Mouse (Mus musculus): Measurements from ENCODE around the gene Rbm33. TPM values are rescaled to one million over a fixed set of nuclear protein-coding genes. Genes with fewer than 3 reads are reported as not detected.

The Rbm33 gene
- total RNA-seq, 2 experiments from 2014 or later = 70.5 to 78.4 TPM

DNA sequence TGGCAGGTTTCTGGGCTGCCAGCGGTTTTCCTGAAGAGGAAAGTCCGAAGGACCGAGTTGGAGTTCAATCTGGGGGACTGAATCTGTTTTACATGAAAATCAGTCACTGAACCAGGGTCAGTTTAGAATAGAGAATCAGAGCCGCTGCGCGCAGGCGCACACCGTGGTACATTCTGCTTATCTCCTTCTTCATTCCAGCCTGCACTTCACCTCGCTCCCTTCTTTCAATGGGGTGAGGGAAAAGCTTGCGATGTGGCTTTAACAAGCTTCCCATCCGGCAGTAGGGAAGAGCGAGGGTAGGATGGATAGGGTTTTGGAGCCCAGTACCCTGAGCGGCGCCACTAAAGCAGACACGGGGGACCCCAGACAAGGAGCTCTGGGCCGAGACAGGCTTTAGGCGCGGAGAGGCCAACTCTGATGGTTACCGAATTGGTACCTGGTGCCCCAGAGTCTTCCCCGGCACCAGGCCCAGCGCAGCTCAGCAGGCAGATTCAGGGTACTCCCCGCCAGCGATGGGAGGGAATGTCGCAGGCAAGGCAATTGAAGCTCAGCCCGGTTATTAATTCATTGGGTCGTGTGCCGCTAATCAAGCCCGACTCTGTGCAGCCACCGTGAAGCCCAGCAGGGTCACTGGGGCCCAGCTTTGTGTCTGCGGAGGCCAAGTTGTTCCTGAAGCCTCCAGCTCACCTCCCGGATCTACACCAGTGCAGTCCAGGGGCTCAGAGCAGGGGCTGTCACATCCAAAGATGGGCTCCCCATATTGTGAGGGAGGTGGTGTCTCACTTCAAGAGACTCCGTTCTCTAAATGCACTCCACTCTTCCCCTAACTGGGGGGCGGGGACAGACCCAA is 146.0 kb downstream of the Rbm33 start:
- Histone ChIP-seq H3K27ac (no peak overlapping the region), H3K4me3 (no peak overlapping the region)
- DNase-seq (ENCODE audit: low spot score in 2 of 2) = no peak
- TF ChIP-seq CTCF (conservative IDR thresholded peaks at IDR 0.05) = no peak

GRCm38 (mm10) chr5:28463656-28464055 is 146.7 kb downstream of the Rbm33 start:
- DNase-seq (ENCODE audit: low spot score in 2 of 2) = no peak
- no peak overlapping the region for H3K27ac ChIP-seq
- H3K4me3 ChIP-seq = no peak overlapping the region
- TF ChIP-seq CTCF (conservative IDR thresholded peaks at IDR 0.05) = no peak

DNA sequence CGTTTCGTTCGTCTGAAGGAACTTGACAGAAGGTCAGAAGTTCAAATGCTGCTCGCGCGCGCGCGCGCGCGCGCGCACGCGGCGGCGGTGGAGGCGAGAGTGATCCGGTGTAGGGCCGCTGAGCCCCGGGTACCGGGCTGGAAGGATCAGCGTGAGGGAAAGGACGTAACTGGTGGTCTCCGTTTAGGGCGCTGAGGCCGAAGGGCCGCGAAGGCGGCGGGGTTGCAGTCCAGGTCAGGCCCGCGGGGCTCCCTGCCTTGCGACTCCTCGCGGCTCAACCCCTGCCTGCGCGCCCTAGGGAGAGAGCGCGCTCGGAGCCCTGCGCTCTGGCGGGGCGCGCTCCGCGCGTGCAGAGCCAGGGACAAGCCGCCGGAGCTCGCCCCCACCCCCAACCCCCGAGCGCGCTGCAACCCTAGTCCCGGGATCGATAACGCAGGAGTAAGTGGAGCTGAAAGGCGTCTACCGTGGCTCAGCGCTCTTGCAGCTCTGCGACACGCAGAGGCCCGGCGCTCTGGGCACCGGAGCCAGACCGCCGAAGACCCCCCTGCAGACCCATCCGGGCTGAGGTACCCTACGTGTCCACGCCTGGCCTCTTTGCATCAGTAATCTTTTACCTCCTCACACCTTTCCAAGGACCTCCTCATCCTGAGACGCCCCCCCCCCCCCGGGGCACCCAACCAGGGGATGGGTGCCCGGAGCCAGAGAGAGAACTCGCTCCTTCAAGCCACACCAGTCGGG is 147.6 kb downstream of the Rbm33 start:
- Histone ChIP-seq H3K27ac (no peak overlapping the region), H3K4me3 (peak overlapping the region; percentile 61)
- no peak for DNase-seq (ENCODE audit: low spot score in 2 of 2)
- TF ChIP-seq CTCF (conservative IDR thresholded peaks at IDR 0.05) = no peak

- no peak overlapping the region for H3K27ac ChIP-seq
- peak overlapping the region; percentile 61 for H3K4me3 ChIP-seq
- peak; percentile 32 to 50 for DNase-seq (ENCODE audit: low spot score in 2 of 2)
- TF ChIP-seq CTCF (conservative IDR thresholded peaks at IDR 0.05) = no peak
Observed at GRCm38 (mm10) chr5:28465099-28465406, 148.1 kb downstream of the Rbm33 start.

DNA sequence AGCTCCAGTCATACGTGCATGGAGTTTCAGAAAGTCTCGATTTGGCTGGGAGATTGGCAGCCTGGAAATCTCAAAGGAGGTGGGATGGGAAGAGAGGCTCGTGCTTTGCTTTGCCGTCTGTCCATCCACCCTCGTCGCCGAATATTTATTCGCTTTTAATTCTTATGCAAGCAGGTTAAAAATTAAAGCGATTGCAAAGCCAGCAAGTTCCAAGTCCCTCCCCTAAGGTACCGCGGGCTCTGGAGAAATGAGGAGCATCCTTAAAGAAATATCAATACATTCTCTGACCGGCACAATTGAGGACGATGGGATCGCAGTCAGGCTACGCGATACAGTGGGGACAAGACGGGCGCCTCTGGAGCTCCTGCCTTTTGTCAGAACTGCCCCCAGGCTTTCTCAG is 148.6 kb downstream of the Rbm33 start:
- peak overlapping the region; percentile 61 for H3K4me3 ChIP-seq
- no peak overlapping the region for H3K27ac ChIP-seq
- no peak for DNase-seq (ENCODE audit: low spot score in 2 of 2)
- no peak for TF ChIP-seq CTCF (conservative IDR thresholded peaks at IDR 0.05)

- no peak for DNase-seq (ENCODE audit: low spot score in 2 of 2)
- H3K27ac ChIP-seq = no peak overlapping the region
- no peak for TF ChIP-seq CTCF (conservative IDR thresholded peaks at IDR 0.05)
- H3K4me3 ChIP-seq = peak overlapping the region; percentile 61
Observed at GRCm38 (mm10) chr5:28466351-28466750, 149.4 kb downstream of the Rbm33 start.

DNA sequence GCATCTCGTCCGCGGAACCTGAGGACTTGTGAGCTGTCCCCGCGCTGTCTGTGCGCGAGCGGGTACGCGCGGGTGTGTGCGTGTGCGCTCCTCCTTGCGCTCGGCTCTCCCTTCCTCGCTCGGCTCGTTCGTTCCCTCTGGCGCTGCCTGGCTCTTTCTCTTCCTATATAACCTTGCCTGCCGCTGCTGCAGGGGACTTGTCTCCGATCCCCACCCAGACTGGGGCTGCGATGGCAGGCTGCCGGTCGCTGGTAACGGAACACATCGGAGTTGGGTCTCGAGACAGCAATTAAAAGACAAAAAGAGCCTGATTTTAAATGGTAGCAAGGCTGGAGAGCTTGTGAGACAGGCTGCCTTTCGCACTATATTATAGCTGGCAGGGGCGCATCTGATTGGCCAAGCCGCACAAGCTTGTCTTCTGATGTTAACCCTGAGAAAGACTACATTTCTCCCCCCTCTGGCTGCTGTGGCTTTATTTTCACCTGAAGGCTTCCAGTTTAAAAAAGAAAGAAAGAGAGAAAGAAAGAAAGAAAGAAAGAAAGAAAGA is 149.9 kb downstream of the Rbm33 start, which contains the start of gene Shh:
Shh (minus strand) TSS at position 497 of the 547 bp plus-strand sequence.
- H3K4me3 ChIP-seq = peak within 1 kb of the TSS; percentile 61
- DNase-seq (ENCODE audit: low spot score in 2 of 2) = peak in 1 of 2 experiments; percentile 11
- no peak for TF ChIP-seq CTCF (conservative IDR thresholded peaks at IDR 0.05)
- H3K27ac ChIP-seq = no peak within 1 kb of the TSS

Other genes with a start within 250 kb of the Rbm33 start
- gene Insig1, start 245.8 kb upstream of the Rbm33 start, total RNA-seq (2021) = 10 to 100 TPM; 57.7 to 65.8 TPM
- under 1 TPM; 0.49 to 0.52 TPM for gene En2, start 151.4 kb upstream of the Rbm33 start, total RNA-seq (2021)
- gene Cnpy1, start 71.3 kb upstream of the Rbm33 start, total RNA-seq (2021) = under 1 TPM in 1 of 2 experiments, not detected in 1; 0.51 TPM
- 1 to 10 TPM; 1.1 to 1.4 TPM for gene Shh, start 150.1 kb downstream of the Rbm33 start, total RNA-seq (2021)

Measured in layer of hippocampus, adult 2 months (tissue).